Mouse (Mus musculus) liver, adult (tissue): ENCODE results near the gene Aktip.

ENCODE experiments used
- GATA4 ChIP-seq: IDR thresholded peaks from 2 replicates; pipeline ENCODE4 v1.6.1; 2014; ENCODE audit warnings: mild to moderate bottlenecking, low read length; ENCODE audit not compliant: insufficient replicate concordance

Gene Aktip

DNA sequence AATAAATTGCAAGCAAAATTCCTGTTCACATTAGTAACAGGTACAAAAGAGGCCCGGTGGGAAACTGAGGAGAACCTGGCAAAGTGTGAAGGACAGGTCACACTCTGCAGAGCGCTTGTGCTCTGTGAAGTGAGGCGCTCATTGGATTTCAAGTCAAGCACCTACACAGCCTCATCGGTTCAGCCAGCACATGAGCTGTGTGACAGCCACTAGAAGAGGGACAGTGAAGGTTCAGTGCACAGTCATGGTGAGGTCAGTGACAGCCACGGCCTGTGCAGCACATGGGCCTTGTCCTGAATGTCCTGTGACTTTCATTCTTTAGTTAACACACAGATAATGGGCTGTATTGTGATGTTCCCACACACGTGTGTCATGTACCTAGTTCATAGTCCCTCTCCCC is 6.1 kb upstream of the Aktip start:
- TF ChIP-seq GATA4: no peak

DNA sequence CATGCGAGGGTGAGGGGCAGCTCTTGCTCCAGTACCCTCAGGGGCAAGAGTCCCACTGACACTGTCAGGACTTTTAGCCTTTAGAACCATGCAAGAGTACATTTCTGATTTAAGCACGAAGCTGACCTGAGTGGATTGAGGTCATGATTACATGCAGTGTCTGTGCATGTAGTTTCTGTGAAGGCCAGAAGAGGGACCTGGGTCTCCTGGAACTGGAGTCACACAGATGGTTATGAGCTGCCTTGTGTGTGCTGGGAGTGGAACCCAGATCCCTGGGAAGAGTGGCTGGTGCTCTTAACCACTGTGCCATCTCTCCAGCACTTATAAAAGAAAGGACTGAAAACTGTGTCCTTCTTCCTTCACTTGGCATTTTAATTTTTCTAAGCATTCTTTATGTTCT is 1.4 kb upstream of the Aktip start:
- TF ChIP-seq GATA4: no peak

DNA sequence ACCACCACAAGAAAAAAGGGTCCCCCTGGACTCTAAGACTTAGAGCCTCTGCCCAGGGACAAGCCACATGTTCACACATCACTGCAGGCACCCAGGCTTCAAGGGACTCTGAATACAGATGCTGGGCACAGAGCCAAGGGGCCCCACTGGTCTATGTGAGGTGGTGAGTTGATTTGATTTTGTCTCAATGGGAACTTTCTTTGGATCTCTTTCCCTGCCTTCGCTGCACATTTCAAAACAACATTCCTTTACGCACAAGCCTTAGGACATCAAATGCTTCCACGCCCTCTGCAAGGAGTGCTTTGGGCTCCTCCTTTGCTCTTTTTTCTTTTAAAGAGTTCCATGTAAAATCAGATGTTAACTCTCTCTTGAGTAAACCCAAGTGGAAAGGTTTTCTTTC is 1.7 kb downstream of the Aktip start:
- TF ChIP-seq GATA4: no peak

- no peak for TF ChIP-seq GATA4
Measured at GRCm38 (mm10) chr8:91197233-91197632, 2.5 kb downstream of the Aktip start.

DNA sequence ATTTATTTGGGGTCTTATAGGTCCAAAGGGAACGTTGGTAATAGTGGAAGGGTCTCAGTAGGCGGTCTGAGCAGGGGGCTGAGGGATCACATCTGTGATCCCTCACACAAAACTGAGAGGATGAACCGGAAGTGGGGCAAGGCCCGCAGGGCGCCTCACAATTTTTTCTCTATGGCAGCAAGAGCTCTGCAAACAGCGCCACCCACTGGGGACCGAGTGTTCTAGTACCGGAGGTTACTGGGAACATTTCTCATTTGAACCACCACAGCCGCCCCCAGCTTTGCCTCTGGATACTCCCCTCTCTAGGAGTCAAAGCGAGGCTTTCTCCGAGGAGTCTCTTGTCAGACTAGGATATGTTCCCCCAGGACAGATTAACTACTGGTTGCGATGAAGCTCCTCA is 3.1 kb downstream of the Aktip start:
- TF ChIP-seq GATA4: no peak

DNA sequence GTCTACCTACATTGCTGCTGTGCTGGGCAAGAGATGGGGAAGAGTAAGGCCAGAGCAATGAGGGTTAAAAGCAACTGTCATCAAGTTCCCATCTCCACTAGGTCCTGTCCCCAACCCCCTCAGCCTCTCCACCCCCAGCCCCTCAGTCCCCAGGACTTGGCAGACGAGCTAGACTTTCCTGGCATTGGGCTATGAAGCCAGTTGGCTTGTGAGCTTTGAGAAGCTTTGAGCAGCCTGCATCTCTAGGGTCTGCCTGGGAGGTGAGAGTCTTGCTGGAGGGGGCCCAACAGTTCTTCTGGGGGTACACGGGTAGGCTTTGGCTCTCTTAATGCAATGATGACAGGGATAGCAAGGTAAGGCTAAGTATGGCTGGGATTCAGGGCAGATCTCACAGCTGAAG is 5.7 kb downstream of the Aktip start:
- TF ChIP-seq GATA4: no peak

- TF ChIP-seq GATA4: no peak
Measured at GRCm38 (mm10) chr8:91192941-91193340, 6.8 kb downstream of the Aktip start.

DNA sequence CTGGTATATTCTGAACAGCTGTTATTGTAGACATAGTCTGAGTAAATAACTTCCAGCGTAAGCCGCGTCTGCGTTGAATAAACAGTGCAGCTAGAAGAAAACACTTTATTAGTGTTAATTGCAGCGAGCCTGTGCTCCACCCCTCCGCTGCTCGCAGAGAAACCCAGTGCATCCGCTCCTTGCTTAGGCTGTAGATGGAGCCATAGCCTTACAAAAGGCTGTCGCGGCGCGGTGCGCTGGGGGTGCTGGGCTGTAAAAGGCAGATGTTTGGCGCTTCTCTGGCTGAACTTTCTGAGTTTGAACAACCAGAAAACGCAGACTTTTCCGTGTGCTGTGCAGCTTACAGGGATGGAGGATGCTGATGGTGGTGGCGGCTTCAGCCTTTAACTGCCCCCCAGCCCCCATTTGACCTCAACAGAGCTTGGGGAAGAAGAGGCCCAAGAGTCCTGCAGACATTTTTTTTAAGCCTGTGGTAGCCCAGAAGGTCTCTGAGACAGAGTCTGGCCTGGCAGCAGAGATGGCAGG is 8.9 kb downstream of the Aktip start:
- no peak for TF ChIP-seq GATA4

DNA sequence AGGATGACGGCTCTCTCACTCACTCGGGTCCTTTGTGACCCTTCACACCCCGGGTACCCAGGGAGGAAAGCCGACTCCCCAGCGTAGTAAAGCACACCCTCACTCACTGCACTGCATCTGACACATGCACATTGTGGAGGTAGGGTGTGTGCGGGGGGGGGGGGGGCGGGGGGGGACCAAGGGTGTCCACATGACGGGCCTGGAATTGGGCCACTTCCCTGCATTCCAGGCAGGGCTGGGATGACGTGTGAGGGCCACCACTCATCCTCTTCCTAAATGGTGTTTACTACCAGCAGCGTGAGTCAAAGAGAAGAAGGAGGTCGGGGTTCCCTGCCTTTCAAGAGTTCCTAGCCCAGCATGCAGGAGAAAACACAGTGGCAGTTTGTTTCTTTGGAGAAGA is 11.6 kb downstream of the Aktip start:
- no peak for TF ChIP-seq GATA4

DNA sequence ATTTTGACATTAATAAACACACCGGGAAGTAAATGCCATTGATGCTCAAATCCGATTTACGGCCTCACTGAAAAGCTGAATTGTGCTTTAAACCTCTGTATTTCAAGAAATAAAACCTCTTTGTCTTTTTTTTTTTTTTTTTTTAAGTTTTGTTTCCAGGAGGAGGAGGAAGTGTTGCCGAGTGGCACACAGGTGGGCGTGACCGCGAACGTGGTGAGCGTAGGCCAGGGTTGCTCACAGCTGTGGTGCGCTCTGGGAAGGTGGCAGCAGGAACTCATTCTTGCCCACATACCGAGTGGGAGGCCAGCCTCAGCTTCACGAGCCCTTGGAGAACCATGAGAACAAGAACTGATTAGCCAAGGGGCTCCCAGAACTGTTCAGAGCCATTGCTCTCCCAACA is 13.4 kb downstream of the Aktip start:
- no peak for TF ChIP-seq GATA4

GRCm38 (mm10) chr8:91177708-91178107 is 22.1 kb downstream of the Aktip start:
- TF ChIP-seq GATA4: no peak

DNA sequence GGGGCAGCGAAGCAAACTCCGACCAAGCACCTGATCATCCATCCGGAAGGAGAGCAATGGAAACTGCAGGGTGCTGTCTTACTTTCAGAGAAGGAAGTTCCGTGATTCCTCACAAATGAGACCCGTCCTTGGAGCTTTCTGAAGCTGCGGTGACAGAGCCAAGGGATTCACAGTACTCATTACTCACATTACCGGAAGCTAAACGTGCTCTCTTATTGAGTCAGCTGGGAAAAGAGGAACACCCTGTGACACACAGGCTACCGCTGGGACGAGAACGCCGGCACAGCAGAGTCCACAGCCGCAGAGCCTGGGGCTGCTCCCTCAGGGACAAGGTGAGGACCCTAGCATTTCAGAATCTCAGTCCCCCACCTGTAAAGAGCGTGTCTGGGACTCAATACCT is 23.6 kb downstream of the Aktip start:
- TF ChIP-seq GATA4: no peak

DNA sequence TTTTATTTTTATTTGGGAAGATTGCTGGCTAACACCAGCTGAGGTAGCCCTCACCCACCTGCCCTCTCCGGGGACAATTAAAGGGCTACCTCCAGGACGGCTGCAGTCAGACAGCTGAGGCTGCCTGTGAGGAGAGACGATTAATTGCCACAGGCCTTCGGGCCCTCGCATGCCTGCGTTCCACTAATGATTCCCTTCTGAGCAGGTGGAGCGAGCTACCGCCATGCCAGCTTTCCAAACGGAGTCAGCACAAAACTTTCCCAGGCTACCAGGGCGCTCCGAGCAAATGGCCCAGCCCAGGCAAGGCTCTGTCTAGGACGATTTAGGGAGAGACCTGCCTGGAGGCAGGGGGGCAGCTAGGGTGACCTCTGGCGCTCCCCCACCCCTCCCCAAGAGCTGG is 28.2 kb downstream of the Aktip start:
- no peak for TF ChIP-seq GATA4

- no peak for TF ChIP-seq GATA4
Measured at GRCm38 (mm10) chr8:91170914-91171313, 28.9 kb downstream of the Aktip start.

DNA sequence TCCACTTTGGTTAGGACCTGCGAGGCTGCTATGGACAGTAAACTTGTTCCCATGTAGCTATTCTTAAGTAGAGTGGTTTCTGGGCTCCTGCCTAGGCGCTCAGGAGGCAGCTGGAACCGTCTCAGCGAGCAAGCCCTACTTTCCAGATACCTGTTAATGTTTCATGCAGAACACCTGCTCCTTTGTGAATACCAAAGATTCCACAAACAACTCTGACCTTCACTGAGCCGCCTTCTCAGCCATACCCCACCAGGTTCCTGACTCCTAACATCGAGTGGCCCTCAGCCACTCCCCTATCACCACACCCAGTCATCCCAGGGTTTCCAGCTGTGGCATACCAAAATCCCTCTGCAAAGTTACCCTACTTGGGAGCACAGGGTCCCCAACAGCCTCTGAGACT is 29.6 kb downstream of the Aktip start:
- no peak for TF ChIP-seq GATA4

GRCm38 (mm10) chr8:91159959-91160800 is 39.6 kb downstream of the Aktip start:
- no peak for TF ChIP-seq GATA4

DNA sequence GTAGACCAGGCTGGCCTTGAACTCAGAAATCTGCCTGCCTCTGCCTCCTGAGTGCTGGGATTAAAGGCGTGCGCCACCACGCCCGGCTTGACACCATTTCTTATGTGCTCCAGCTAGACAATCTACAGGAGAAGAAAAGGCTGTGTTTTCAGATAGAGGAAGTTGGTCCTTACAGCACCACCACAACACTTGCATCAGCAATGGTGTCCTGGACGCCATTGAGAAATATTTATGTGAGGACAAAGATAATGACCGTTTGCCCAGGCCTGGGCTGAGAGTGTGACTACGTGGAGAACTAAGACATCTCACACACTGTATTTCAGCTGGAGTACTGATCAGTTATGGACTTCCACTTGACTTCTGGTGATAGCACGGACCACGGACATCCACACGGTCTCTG is 41.2 kb downstream of the Aktip start:
- no peak for TF ChIP-seq GATA4
